Mouse (Mus musculus) megakaryocyte, embryonic 14.5 days (primary cell): ENCODE measurements around the gene Pcp2.

Experiments
- FLI1 ChIP-seq: IDR thresholded peaks from 2 replicates; pipeline ENCODE4 v1.6.1; 2012; ENCODE audit warnings: low read length, inconsistent platforms, mixed read lengths
- GATA1 ChIP-seq: IDR thresholded peaks from 3 replicates; pipeline ENCODE4 v1.6.1; 2012; ENCODE audit warnings: mixed read lengths, low read length, inconsistent platforms, borderline replicate concordance

DNA sequence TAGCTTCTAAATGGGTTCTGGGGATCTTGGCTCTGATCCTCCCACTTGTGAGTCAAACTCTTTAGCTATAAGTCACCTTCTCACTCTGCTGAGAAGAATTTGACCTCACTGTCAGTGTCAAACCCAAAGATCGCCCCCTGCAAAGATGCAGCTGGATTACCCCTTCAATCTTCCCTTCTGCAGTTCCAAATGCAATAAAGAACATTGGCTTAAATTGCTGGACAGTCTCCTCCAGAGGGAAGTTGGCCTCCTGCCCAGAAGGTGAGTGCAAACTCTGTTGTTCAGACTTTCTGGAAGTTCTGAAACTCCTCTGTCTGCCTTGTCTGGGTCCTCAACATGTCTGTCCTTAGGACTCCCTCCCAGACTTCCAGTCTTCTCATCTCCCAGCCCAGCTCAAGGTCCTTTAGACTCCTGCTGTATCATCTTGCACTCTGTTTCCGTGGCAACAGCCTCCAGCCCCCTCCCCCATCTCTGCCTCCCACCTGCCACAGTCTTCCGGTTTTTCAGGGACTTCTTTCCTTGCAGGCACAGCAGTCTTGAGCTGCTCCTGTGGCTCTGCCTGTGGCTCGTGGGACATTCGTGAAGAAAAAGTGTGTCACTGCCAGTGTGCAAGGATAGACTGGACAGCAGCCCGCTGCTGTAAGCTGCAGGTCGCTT, 31.5 kb upstream of the Pcp2 start:
- TF ChIP-seq GATA1 (no peak), FLI1 (no peak)
